Mouse (Mus musculus): Measurements from ENCODE around the gene Angptl2.

DNA sequence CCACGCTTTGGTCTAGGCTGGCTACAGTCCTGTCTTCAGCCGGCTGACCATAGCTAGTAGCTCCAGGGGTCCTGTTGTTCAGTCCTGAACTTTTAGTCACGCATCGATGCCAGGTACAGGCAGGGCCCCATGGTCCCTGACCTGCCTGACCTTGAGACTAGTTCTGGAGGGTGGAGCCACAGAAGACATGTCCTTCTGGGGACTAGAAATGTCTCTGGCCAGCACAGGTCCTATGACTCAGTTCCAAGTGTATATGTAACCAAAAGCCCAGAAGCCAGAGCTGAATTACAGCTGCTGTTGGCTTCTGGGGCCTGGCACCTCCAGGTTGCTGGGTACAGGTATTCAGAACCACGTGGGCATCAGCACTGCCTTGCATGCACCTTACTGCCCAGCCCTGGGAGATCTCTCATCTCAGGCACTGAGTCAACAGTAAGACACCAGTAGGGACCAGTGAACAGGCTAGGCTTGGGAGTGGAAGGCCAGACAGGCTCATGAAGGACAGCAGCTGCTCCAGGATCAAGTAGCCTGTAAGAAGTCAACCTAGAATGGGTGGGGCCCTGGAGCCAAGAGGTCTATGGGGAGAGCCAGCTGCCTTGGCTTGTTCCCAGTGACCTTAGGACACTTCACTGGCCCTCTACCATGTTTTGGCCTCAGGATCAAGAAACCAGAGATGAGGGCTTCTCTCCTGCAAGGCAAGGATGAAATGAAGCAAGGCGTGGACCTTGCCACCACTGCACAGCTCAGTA lies 26.8 kb upstream of the Angptl2 start:
- TF ChIP-seq CTCF (IDR thresholded peaks at IDR 0.05; ENCODE audit: low read depth) = no peak
- TF ChIP-seq EP300 (optimal IDR thresholded peaks at IDR 0.05) = no peak
